Mouse (Mus musculus) thymus, adult 2 months (tissue): ENCODE measurements at regions not wholly inside any gene's neighbourhood (a gene's known extent, or its start where the extent isn't known, plus 50 kb on each side); places are given as distances from the start of the nearest gene placed in this dataset.

Source experiments
- CTCF ChIP-seq: fragments of 200-500 bp; IDR thresholded peaks from 2 replicates; pipeline ENCODE4 v1.5.1; 2012; ENCODE audit warnings: mild to moderate bottlenecking, control low read depth, low read length, moderate library complexity, borderline replicate concordance; ENCODE audit not compliant: control insufficient read depth, poor library complexity, insufficient read depth; ENCODE audit errors: extremely low read depth
- POLR2A ChIP-seq: fragments of 200-500 bp; IDR thresholded peaks from 2 replicates; pipeline ENCODE4 v1.6.1; 2012; ENCODE audit warnings: mild to moderate bottlenecking, low read length, control low read depth, moderate library complexity; ENCODE audit not compliant: control insufficient read depth, poor library complexity, insufficient read depth; ENCODE audit errors: extremely low read depth

- TF ChIP-seq POLR2A = no peak
- no peak for TF ChIP-seq CTCF
Observed at GRCm38 (mm10) chr5:112167790-112168189, 84.5 kb downstream of the Cryba4 start.
